Mouse (Mus musculus): ENCODE results near the gene Cic.

Gene Cic

DNA sequence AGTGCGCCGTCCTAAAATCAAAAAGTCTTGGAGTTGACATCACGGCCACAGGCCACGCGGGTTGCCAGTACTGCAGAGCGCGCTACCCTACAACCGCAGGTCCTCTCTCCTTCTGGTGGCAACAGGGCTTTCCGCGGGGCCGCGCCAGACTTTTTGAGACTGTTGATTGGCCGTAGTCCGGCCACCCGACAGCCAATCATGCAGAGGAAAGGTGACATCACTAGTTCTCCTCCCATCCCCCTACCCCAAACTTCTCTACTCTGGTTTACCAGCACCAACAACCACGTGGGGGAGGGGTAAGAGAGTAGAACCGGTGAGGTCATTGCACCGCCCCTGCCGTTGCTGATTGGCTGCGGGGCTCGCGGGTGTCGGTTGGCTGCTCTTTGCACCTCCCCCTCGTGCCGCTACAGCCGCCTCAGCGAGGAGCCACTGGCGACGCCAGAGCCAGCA lies at the start of gene Cic:
Gene Cic (plus strand): TSS at position 404 of the 450 bp plus-strand sequence.
- DNase-seq = peak; percentile 99

DNA sequence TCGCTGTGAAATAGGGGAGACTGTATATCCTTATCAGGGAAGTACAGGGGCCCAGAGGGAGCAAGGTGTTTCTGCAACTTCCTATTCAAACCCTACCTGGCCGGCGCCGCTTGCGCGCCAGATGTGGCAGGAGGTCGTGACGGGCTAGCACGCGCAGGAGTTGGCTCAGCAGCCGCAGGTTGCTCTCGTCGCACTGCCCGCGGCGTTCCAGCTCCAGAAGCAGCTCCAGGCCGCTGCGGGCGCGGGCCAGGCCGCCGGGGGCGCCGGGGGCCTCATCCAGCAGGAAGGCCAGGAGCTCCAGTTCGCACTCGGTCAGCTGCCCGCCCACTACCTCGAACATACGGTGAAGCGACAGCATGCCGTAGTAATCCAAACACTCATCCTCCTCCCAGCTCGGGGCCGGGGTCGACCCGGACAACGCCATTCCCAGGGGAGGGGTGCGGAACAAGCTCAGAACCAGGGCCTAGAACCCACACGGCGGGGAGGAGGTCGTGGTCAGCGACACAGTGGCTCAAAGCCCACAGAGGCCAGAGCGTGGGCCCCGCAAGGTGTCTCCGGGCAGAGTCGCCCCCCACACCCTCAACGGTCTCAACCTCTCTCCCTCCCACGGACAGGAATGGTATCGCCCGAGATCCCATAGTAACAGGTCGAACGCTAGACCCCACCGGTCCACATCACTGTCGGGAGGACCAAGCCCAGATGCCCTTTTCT lies 48.6 kb upstream of the Cic start:
- DNase-seq = peak; percentile 19

GRCm38 (mm10) chr7:25219416-25219750 lies 48.1 kb upstream of the Cic start:
- peak; percentile 33 for DNase-seq

DNA sequence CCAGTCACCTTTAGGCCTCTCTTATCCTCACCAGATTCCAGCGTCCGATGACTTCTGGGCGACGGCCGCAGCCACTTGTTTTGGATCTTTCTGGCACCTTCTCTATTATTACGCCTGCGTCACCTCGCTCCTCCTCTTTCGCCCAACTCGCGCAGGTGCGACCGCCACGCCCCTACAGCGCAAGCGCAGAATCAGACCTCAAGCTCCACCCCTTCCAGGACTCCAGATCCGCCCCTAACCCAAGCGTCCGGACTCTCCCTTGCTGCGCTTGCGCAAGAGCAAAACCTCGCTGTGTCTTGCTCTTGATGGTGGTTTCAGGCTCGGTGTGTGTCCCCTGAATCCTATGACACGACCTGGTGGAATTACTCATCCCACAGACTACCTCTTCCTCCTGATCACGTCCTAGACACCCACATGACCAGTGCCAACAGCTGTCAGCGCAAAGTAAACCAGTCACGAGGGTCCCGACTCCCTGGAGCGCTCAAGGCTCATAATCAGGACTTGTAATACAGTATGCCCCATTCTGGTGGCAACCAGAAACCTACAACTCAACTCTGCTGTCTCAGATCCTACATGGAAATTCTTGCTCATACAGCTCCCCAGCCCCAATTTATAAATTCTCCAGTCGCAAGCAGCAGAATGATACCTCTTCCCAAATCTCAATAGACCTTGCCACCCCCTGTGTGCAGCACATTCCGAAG lies 47.6 kb upstream of the Cic start:
- DNase-seq = peak; percentile 95

GRCm38 (mm10) chr7:25220457-25221101 lies 46.9 kb upstream of the Cic start, which contains the start of gene Dedd2:
Gene Dedd2, minus strand, starts transcription at chr7:25220615.
- no peak for DNase-seq

DNA sequence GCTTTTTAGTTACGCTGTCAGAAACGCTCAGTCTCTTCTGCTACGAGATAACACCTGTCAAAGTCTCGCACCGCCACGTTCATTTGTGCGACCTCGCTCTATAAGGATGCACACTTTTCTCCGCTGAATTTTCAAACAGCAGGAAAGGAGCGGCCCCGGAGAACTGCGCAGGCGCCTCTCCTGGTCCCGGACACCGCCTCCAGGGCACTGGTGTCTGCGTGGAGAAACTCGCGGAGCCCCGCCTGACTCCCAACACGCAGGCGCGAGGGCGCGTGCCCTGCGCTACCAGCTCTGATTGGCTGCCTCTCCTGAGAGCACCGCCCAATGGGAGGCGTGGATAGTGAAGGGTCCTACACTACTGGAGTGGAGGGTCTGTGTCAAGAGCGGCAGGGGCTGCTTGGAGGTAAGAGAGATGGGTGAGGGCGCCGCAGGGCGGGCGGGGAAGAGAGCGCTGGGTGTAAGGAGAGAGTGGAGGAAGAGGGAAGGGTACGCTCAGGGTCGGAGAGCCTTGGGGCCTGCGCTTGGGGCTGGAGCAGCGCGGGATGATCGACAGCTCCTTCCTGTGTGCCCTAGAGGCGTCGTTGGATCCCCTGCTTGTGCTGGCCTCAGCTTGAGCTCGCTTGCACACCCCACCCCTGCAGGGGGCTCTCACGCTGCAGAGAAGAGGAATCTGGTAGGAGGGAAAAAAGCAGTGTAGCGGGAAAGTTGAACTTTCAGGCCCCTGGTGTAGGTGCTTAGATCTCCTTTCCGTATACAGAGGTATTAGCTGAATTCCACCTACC lies 46.2 kb upstream of the Cic start, which contains the start of gene Zfp526:
Gene Zfp526 (plus strand): TSS at position 324 of the 782 bp plus-strand sequence.
- DNase-seq = peak; percentile 97

GRCm38 (mm10) chr7:25222275-25222967 lies 45.1 kb upstream of the Cic start:
- no peak for DNase-seq

GRCm38 (mm10) chr7:25227523-25228300 lies 39.8 kb upstream of the Cic start:
- DNase-seq = no peak

DNA sequence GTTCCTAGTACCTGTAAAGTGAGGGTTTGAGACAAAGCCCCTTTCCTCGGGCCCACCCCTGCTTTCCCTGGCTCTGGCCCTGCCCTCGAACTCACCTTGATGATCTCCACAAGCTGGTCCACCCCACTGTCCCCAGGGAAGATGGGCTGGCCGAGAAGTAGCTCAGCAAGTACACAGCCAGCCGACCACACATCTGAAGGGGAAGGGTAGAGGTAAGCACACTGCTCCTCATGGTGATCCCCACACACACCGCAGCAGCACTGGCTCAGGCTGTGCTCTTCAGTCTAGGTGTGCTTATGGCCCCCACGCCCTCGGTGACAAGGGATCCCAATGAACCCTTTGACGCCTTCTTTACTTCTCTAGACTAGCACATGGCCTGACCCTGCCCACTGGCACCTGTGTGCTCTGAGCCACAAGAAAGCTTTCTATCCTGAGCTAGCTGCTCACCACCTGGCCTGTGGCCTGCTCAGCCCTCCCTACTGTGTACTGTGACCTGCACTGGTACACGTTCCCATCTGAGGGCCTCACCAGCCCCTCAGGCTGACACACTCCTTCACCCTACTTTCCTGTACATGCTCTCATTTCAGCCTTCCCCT lies 36.7 kb upstream of the Cic start:
- DNase-seq = no peak

DNA sequence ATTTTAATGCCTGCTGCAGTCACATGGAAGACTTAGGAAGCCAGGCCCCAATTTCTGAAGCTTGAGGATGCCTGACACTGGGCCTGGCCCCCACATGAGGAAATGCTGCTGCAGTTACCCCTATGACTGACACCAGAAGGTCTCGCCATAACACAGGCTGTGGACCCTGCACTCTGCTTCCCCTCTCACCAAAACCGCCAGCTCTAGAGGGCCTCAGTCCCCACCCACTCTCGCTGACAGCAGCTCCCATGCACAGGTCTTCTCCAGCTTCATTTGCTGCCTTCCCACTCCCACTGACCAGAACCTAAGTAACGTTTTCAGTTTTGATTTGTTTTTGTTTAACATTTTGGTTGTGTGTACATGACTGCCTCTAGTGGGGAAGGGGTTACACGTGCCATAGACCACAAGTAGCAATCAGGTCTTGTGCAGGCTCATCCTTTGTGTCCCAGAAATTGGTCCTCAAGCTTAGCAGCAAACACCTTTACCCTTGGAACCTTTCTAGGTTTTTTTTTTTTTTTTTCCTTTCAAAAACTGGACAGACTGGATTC lies 35.3 kb upstream of the Cic start:
- DNase-seq = no peak

DNA sequence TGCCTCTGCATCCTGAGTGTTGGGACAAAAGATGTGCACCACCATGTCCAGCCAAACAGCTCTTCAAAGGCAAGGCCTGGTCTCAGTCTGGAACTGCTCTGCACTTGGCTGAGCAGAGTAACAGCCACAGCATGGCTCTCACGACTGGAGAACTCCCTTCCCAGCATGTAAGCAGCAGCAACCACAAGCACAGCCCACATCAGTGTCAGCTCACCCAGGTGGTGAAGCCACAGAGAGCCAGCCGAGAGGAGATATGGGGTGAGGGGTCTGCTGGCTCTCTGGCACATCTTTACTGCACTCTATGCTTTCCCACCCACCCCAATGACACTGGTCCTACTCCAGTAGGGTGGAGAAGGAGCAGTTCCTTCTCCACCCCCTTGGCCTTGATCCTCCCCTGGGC lies 34.4 kb upstream of the Cic start:
- no peak for DNase-seq

GRCm38 (mm10) chr7:25235526-25235925 lies 32.0 kb upstream of the Cic start:
- no peak for DNase-seq

- DNase-seq = peak; percentile 98
Measured at GRCm38 (mm10) chr7:25237249-25238014, 30.1 kb upstream of the Cic start, which contains the start of gene Gsk3a. Gene Gsk3a, minus strand, starts transcription at chr7:25237851.

DNA sequence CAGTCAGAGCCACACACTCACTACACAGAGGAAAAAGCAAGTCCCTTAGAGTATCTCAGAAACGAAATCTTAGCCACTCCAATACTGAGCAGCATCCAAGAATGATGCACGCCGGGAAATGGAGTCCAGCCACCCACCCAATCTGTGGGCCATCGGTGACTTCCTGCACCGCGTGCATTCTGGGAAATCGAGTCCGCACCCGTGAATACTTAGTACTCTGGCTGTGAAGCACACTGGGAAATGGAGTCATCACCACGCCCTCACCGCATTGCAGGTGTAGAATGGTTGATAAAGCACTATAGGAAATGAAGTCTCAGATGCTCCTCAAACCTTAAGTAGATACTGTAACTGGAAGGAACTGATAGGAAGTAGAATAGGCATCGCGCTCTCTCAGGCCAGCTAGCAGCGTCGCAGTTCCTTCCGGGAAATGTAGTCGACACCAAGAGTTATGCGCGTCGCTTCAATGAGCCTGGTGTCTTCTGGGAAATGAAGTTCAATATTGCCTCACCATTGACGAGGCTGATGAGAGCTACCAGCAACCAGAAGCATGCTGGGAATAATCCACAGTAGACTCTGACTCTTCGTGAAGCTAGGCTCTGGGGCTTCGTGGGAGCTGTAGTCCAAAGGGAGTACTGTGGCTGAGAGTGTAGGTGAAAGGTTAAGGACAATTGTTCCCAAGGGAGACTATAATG lies 29.3 kb upstream of the Cic start:
- DNase-seq = peak; percentile 89

DNA sequence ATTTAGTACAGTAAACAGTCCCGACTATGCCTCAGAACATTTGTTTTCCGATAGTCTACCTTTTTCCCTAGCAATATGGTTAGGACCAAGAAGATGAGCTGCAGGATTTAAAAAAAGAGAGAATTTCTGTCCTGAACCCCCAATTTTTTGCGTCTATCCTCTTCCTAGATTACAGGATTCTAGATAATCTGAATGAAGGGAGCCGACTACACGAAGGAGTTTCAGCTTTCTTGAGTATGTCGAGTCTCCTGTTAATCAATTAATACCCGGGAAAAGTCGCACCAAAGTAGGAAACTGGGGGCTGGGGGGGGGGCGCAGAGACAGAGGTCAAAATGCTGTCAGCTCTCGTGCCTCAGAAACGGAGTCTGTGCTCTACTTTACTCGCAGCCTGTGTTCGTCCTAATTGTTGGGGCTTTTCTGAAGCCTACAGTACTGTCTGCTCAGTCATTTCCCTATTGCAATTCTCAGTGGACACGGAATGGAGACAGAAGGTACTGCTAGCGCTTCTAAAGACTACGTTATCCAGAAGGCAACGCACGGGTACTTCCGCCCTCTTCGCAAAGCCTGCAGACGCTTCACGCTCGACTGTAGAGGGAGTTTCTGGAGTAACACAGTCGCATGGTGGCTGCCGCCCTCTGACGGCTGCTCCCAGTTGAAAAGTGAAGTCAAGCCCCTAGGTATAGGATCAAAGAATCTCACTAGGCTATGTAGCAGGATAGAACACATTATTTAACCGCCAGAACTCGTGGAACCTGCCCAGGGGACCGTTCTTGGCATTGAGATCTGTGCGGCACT lies 28.5 kb upstream of the Cic start:
- peak; percentile 84 for DNase-seq

DNA sequence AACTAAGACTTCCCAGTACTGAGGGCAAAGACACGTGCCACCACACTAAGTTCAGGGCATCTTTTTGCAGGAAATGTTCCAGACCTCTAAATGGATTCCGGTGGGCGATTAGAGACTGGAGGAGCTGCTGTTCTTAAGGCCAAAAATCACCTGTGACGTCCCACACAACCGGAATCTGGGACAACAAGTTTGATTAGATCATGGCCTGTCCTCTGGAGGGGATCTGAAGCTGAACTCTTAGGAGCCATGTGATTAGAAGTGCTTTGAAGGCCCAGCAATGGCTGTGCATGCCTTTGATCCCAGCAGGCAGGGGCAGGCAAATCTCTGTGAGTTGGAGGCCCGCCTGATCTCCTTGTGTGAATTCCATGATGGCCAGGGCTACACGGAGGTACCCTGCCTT lies 26.9 kb upstream of the Cic start:
- no peak for DNase-seq

- peak; percentile 65 for DNase-seq
Measured at GRCm38 (mm10) chr7:25241062-25241461, 26.4 kb upstream of the Cic start.

DNA sequence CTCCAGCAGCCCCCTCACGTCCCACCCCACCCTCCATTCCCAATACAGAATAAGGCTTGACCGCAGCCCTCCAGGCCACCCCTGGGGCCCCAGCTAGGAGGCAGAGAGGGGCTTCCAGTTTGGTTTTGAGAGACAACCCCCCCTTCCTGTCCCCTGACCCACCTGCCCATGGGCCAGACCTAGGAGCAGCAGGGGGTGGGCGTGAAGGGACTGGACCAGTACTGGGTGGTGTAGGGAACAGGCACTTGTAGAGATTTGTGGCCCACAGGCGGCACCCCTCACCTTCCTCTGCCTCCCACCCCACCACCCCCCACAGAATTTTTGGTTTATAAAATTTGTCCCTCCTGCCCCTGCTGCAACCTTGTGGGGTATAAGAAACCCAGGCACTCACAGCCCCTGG lies 24.1 kb upstream of the Cic start:
- no peak for DNase-seq
